Mouse (Mus musculus): ENCODE results near the gene Rala.

The Rala gene

GRCm38 (mm10) chr13:17942338-17942737, 1.7 kb downstream of the Rala start:
- no peak for TF ChIP-seq GATA4 (IDR thresholded peaks at IDR 0.05; ENCODE audit: insufficient replicate concordance, low read length)

- no peak for TF ChIP-seq GATA4 (IDR thresholded peaks at IDR 0.05; ENCODE audit: insufficient replicate concordance, low read length)
These were observed 36.7 kb downstream of the Rala start for GRCm38 (mm10) chr13:17907309-17907708.

GRCm38 (mm10) chr13:17901474-17901873, 42.6 kb downstream of the Rala start:
- TF ChIP-seq GATA4 (IDR thresholded peaks at IDR 0.05; ENCODE audit: insufficient replicate concordance, low read length) = no peak

GRCm38 (mm10) chr13:17900641-17901040, 43.4 kb downstream of the Rala start:
- TF ChIP-seq GATA4 (IDR thresholded peaks at IDR 0.05; ENCODE audit: insufficient replicate concordance, low read length) = no peak

- TF ChIP-seq GATA4 (IDR thresholded peaks at IDR 0.05; ENCODE audit: insufficient replicate concordance, low read length) = no peak
These were observed 47.0 kb downstream of the Rala start for GRCm38 (mm10) chr13:17897040-17897439.

DNA sequence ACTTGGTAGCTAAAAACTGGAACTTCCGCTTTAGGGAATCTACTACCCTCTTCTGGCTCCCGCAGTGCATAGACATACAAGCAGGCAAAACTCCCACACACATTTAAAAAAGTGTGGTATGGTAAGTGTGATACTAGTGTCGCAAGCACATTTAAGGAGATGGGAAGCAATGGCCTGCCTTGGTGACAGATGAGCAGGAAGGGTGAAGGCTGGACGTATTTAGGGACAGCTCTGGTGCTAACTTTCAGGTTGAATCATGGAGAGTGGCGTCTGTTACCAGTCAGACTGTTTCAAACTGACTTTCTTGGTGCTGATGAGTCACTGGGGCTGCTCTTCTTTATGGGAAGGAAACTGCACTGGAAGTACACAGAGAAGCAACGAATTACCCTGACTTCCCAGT, 52.5 kb downstream of the Rala start:
- TF ChIP-seq GATA4 (IDR thresholded peaks at IDR 0.05; ENCODE audit: insufficient replicate concordance, low read length) = no peak

DNA sequence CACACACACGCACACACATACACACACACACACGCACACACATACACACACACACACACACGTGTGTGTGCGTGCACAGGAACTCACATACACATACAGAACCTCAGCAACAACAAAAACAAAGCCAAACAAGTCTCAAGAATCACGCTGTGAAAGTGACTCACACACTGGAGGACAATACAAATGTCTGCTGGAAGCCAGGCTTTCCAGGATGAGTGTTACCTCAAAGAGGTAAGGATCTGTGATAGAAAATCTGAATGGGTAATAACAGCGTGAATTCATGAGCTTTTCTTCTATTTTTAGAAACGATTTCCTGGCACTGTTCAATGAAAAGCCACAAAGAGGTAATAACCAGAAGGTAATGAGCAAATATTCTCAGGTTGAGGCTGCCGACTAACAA, 59.8 kb downstream of the Rala start:
- TF ChIP-seq GATA4 (IDR thresholded peaks at IDR 0.05; ENCODE audit: insufficient replicate concordance, low read length) = no peak

DNA sequence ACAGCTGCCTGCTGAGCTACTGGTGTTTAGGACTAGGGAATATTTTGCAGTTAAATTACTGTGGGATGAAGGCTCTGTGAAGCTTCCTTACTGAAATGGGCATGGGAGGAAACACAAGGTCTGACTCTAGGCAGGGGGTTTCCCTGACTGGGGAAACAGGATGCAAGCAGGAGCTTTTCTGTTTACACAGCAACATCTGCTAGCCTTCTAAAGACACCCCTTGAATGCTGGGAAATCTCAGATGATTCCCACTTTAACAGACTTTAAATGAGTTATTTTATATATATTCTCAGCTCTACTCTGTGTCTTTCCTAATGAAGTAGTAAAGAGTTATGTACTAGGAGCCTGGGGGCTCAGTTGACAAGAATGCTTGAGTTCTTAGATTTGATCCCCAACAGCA, 65.0 kb downstream of the Rala start:
- no peak for TF ChIP-seq GATA4 (IDR thresholded peaks at IDR 0.05; ENCODE audit: insufficient replicate concordance, low read length)

DNA sequence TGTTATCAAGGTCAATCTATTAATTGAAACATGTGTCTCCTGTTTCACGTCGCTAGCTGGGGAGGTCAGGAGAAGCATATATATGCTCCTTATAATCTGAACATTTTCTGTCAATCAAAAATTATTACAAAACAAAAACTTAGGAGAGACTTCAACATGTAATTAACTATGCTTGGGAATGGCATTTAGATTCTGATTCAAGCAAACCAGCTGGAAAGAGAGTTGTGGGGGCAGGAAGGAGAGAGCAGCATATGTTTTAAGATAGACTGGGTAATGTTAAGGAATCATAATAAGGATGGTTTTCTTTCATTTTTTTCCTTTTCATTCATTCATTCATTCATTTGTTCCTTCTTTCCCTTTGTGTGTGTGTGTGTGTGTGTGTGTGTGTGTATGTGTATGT, 77.3 kb downstream of the Rala start:
- TF ChIP-seq GATA4 (IDR thresholded peaks at IDR 0.05; ENCODE audit: insufficient replicate concordance, low read length) = no peak

DNA sequence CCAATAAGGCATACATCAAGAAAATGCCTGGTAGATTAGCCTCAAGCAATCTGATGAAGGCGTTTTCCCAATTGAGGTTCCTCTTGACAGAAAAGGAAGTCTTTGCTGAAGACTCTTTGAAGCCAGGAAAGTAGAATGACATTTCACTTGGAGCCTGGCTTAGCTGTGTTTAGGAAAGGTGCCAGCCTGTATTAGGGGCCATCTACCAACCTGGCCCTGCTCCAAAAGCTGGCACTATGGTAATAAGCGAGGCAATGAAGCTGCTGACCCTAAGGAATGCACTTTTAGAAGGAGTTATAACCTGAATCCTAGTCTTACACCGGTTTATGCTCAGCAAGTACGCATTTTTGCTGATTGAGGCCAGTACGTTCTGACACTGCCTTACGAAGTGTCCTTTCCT, 83.5 kb downstream of the Rala start:
- no peak for TF ChIP-seq GATA4 (IDR thresholded peaks at IDR 0.05; ENCODE audit: insufficient replicate concordance, low read length)

DNA sequence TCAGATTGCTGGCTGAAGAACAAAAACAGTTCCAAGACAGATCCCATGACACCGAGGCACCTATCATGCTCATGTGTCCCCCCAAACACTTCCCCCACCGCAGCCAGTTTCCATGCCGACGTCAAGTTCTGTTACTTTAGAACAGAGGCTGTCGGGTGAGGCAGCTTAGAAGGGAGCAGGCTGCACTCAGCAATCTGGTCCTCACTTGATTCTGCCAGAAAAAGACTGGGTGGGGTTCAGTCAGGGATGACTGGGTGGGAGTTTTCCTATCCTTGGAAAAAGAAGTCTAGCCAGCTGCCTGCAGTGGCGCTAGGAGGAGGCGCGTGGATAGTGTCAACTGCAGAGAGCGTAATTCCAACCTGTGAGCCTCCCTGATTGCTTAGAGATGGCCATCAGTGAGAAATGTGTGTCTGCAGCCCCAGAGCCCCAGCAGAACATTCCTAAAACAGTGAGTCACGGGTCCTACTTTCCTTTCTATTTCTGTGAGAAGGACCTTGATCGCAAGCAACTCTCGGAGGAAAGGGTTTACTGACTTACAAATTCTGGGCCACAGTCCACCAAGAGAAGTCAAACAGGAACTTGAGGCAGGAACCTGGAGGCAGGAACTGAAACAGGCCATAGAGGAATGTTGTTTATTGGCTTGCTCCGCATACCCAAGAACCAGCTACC, 84.5 kb downstream of the Rala start:
- TF ChIP-seq GATA4 (IDR thresholded peaks at IDR 0.05; ENCODE audit: insufficient replicate concordance, low read length) = no peak

DNA sequence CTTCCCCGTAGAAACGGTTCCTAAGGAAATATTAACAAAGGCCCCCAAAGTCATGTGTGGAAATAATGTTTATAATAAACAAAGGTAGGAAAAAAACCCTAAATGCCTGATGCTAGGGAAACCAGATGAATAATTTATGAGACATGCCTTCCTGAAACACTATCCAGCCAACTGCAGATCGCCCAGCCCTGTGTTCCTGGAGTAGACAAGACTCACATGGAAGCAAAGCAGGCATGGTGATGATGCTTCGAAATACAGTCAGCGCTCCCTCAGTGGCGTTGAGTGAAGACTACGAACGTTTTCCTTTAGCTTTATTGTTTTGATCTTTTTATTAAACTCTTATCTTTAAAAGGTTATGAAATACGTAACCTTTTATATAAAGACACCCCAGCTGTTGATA, 87.0 kb downstream of the Rala start:
- no peak for TF ChIP-seq GATA4 (IDR thresholded peaks at IDR 0.05; ENCODE audit: insufficient replicate concordance, low read length)

DNA sequence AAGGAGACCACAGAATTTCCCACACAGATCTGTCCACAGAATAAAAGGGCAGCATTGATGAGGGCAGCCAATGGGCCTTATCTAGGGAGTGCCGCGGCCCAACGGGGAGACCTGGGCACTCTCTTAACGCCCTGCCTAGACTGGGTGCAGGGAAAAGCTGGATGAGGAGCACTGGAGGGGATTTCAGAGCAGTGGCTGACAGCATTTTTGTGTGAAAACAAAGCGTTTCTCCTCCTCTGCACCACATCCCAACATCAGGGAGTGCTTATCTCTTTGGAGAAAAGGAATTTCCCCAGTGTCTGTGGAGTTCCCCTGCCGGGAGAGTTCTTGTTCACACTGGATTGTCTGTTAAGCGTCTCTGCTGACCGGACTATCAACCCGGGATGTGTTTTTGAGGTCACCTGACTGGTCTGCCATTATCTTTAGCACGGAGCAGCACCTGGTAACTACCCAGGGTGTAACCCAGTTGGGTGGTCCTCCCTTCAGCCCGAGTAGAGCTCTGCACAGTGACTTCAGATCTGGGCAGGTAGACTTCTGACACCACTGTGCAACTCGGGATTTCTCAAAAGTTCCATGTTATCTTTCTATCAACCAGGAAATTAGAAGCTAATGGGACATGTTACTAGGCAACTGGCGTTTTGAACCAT, 88.4 kb downstream of the Rala start:
- no peak for TF ChIP-seq GATA4 (IDR thresholded peaks at IDR 0.05; ENCODE audit: insufficient replicate concordance, low read length)

GRCm38 (mm10) chr13:17854755-17855154, 89.3 kb downstream of the Rala start:
- no peak for TF ChIP-seq GATA4 (IDR thresholded peaks at IDR 0.05; ENCODE audit: insufficient replicate concordance, low read length)

GRCm38 (mm10) chr13:17843336-17843735, 100.7 kb downstream of the Rala start:
- TF ChIP-seq GATA4 (IDR thresholded peaks at IDR 0.05; ENCODE audit: insufficient replicate concordance, low read length) = no peak

- no peak for TF ChIP-seq GATA4 (IDR thresholded peaks at IDR 0.05; ENCODE audit: insufficient replicate concordance, low read length)
These were observed 101.3 kb downstream of the Rala start for GRCm38 (mm10) chr13:17842756-17843155.

DNA sequence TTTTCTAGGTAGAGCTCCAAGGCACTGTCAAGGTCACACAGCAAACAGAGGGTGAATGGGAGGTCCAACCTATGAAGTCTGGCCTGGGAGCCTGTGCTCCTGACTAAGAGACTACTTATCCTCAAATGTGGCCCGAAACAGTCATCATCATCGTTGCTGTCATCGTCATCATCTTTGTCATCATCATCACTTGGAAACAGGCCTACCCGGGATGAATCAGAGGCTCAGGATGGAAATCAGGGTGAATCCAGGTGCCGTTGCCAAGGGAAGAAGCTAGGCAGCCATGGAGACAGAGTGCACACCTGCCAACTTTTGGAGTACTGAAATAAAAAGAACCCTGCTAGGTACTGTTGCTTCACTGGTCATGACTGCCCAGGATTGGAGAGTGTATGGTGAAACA, 104.9 kb downstream of the Rala start:
- TF ChIP-seq GATA4 (IDR thresholded peaks at IDR 0.05; ENCODE audit: insufficient replicate concordance, low read length) = no peak
